Mouse (Mus musculus): ENCODE results near the gene Mlip. TPM values are rescaled to one million over a fixed set of nuclear protein-coding genes. Genes with fewer than 3 reads are reported as not detected.
"Not testable (repeated sequence)": the region's sequence is repeated elsewhere in the genome, so short reads cannot be mapped to it uniquely, and the experiment has no call there.

The Mlip gene
- total RNA-seq, 2 experiments from 2014 or later, result 102 to 111 TPM

- DNase-seq, result no peak
Measured at GRCm38 (mm10) chr9:77179486-77179885, 173.3 kb downstream of the Mlip start.

GRCm38 (mm10) chr9:77175870-77176269 is 176.9 kb downstream of the Mlip start:
- no peak for DNase-seq

GRCm38 (mm10) chr9:77172044-77172443 is 180.7 kb downstream of the Mlip start:
- DNase-seq, result no peak

- DNase-seq, result no peak
Measured at GRCm38 (mm10) chr9:77165877-77166276, 186.9 kb downstream of the Mlip start.

- DNase-seq, result no peak
Measured at GRCm38 (mm10) chr9:77161764-77162163, 191.0 kb downstream of the Mlip start.

GRCm38 (mm10) chr9:77160277-77160926 is 192.4 kb downstream of the Mlip start:
- DNase-seq, result no peak

- DNase-seq, result no peak
Measured at GRCm38 (mm10) chr9:77148518-77149257, 204.1 kb downstream of the Mlip start.

- no peak for DNase-seq
Measured at GRCm38 (mm10) chr9:77119735-77120134, 233.0 kb downstream of the Mlip start.

GRCm38 (mm10) chr9:77096886-77097285 is 255.9 kb downstream of the Mlip start:
- no peak for DNase-seq

- DNase-seq, result not testable (repeated sequence)
Measured at GRCm38 (mm10) chr9:77083221-77083620, 269.5 kb downstream of the Mlip start.

GRCm38 (mm10) chr9:77071676-77072075 is 281.1 kb downstream of the Mlip start:
- DNase-seq, result no peak

- no peak for DNase-seq
Measured at GRCm38 (mm10) chr9:77056611-77057010, 296.2 kb downstream of the Mlip start.

GRCm38 (mm10) chr9:77054426-77055193 is 298.2 kb downstream of the Mlip start:
- DNase-seq, result no peak

Other genes with a start within 250 kb of the Mlip start
- 1 to 10 TPM; 2.6 to 3.4 TPM for gene Lrrc1, start 191.9 kb upstream of the Mlip start, total RNA-seq (2021)